Mouse (Mus musculus) stomach, embryonic 14.5 days (tissue): ENCODE measurements around the gene Psmb3. TPM values are rescaled to one million over a fixed set of nuclear protein-coding genes. Genes with fewer than 3 reads are reported as not detected.

Experiments used
- ATAC-seq: fragments of 200-750 bp; cut with Nextera tagmentation; 2 replicates; pipeline ENCODE4 v1.8.0; 2017; ENCODE audit warnings: low read depth, moderate TSS enrichment; ENCODE audit not compliant: insufficient number of reproducible peaks, insufficient read depth, low FRiP score
- H3K27ac ChIP-seq: fragments of 300-500 bp; sonication (generic); 2 replicates; pipeline ENCODE4 v1.5.1; 2014; ENCODE audit warnings: mild to moderate bottlenecking, low read length, moderate library complexity, mixed read lengths
- H3K27me3 ChIP-seq: fragments of 300-500 bp; sonication (generic); 2 replicates; pipeline ENCODE4 v1.6.1; 2014; ENCODE audit warnings: low read length, control low read depth, mixed read lengths; ENCODE audit not compliant: control insufficient read depth, insufficient read depth
- H3K36me3 ChIP-seq: fragments of 300-500 bp; sonication (generic); 2 replicates; pipeline ENCODE4 v1.6.1; 2014; ENCODE audit warnings: mild to moderate bottlenecking, control low read depth, low read length, moderate library complexity, mixed read lengths; ENCODE audit not compliant: control insufficient read depth, insufficient read depth
- H3K4me1 ChIP-seq: fragments of 300-500 bp; sonication (generic); 2 replicates; pipeline ENCODE4 v1.6.1; 2014; ENCODE audit warnings: low read length, control low read depth, mixed read lengths; ENCODE audit not compliant: control insufficient read depth, insufficient read depth
- H3K4me2 ChIP-seq: fragments of 300-500 bp; sonication (generic); replicated peaks from 2 replicates; pipeline ENCODE4 v1.6.1; 2014; ENCODE audit warnings: low read depth, low read length, control low read depth
- H3K4me3 ChIP-seq: fragments of 300-500 bp; sonication (generic); 2 replicates; pipeline ENCODE4 v1.5.1; 2014; ENCODE audit warnings: low read depth, low read length, control low read depth
- H3K9ac ChIP-seq: fragments of 300-500 bp; sonication (generic); replicated peaks from 2 replicates; pipeline ENCODE4 v1.6.1; 2014; ENCODE audit warnings: low read depth, mild to moderate bottlenecking, control low read depth, low read length, moderate library complexity, mixed read lengths
- H3K9me3 ChIP-seq: fragments of 300-500 bp; sonication (generic); 2 replicates; pipeline ENCODE4 v1.6.1; 2016; ENCODE audit warnings: low read depth, low read length, control low read depth; ENCODE audit not compliant: control insufficient read depth
- WGBS: fragments of 180-500 bp; shearing (Covaris S2); extraction: QIAGEN DNeasy Blood & Tissue Kit; methylation state at CpG from one replicate; pipeline ENCODE4 v1.1.7; 2014; 5-methylcytosine and 5-hydroxymethylcytosine counted together
- polyA plus RNA-seq: library from polyadenylated mRNA; unstranded; fragments of >200 nt; fragmentation: Nextera tagmentation; extraction: Ambion mirVana; gene quantifications from 2 replicates; pipeline ENCODE4 v1.2.1, GENCODE M21; 2014

Psmb3 gene
- polyA plus RNA-seq, 1 experiment from 2014 or later = 454 TPM

DNA sequence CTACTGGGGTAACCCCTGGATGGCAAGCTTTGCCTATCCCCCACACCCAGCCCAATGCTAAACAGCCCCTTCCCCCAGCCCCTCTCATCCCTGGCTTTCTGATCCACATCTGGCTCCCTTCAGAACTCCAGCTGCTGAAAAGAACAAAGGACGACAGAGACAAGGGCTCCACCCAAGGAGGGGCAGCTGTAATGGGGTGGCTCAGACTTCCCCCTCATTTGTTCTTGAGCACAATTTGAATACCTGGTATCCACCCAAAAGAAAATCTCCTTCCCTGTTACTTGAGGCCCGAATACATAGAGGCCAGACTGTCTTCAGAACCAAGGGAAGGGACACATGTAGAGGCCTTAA lies 32.0 kb upstream of the Psmb3 start:
- WGBS = 45% methylated on average over 2 of the region's 2 CpGs
- no peak overlapping the region for H3K9ac ChIP-seq
- peaks cover 11% of the 10 kb centered on the region for H3K4me1 ChIP-seq
- H3K27me3 ChIP-seq = no peaks in the 10 kb centered on the region
- no peaks in the 10 kb centered on the region for H3K9me3 ChIP-seq
- no peak for ATAC-seq
- no peak overlapping the region for H3K27ac ChIP-seq
- peaks cover 84% of the 10 kb centered on the region for H3K36me3 ChIP-seq
- no peak overlapping the region for H3K4me2 ChIP-seq
- no peak overlapping the region for H3K4me3 ChIP-seq

DNA sequence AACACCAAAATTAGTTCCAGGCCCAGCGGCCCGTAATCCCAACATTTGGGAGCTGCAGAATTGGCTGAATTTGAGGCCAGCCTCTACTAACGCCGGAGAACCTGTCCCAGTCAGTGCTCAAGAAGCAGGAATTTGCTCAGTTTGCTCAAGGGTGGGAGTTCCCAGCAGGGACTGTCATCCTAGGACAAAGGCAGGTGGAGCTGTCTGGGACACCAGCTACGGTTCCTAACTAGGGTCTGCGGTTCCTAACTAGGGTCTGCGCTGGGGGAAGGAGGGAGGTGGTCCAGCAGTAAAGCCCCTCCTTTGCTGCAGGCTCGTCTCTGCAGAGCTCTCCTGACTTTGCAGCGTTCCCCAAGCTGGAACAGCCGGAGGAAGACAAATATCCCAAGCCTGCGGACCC lies 30.1 kb upstream of the Psmb3 start:
- ATAC-seq = no peak
- Histone ChIP-seq H3K9me3 (no peaks in the 10 kb centered on the region), H3K4me1 (peaks cover 11% of the 10 kb centered on the region), H3K4me3 (no peak overlapping the region), H3K4me2 (no peak overlapping the region), H3K9ac (no peak overlapping the region), H3K27ac (no peak overlapping the region), H3K27me3 (no peaks in the 10 kb centered on the region), H3K36me3 (peaks cover 82% of the 10 kb centered on the region)
- WGBS = 74% methylated on average over 11 of the region's 11 CpGs

DNA sequence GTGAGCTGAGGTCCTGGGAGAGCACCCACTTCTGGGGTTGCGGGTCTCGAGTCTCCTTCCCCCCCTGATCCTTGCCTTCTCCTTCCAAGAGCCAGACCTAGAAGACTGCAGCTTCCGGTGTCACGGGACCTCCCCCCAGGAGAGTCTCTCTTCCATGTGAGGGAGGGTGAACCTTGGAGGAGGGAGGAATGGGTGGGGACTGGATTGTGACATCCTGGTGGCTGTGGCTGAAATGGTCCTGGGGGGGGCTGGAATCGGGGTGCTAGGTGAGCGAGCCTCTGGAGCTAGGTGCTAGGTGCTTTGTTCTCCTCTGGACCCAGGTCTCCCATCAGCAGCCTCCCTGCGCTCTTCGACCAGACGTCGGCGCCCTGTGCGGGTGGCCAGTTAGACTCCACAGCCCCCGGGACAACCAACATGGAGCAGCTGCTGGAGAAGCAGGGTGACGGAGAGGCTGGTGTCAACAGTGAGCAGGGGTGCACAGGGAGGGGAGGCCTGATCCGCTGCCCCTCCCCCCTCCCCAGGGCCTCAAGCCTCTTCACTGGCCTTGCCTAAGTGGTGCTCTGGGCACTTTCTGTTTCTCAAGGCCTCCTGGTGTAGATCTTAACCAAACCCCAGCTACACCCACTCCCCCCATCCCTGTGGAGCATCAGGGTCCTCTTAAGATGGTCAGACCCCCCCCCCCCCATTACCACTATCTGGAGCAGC lies 27.0 kb upstream of the Psmb3 start:
- Histone ChIP-seq H3K4me1 (no peaks in the 10 kb centered on the region), H3K4me2 (no peak overlapping the region), H3K9ac (no peak overlapping the region), H3K27me3 (no peaks in the 10 kb centered on the region), H3K36me3 (peaks cover 78% of the 10 kb centered on the region), H3K27ac (no peak overlapping the region), H3K9me3 (no peaks in the 10 kb centered on the region), H3K4me3 (no peak overlapping the region)
- no peak for ATAC-seq
- whole genome bisulfite sequencing = 84% methylated on average over 15 of the region's 15 CpGs

DNA sequence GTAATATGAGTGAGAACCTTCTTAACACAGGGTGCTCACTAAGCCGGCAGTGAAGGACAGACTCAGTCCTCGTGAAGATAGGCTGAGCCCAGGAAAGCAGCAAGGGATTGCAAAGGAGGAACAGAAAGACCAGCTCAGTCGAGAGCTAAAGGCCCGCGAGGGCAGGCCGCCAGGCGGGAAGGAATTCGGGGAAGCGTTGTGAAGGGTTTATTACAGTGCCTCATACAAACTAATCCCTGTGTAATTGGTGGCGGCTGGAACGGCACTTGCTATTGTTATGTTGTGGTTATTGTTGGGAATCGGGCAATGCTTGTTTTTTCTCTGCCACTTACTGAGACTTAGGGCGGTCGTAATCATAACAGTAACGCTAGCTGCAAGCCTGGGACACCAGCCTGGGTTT lies 25.8 kb upstream of the Psmb3 start:
- Histone ChIP-seq H3K4me3 (no peak overlapping the region), H3K36me3 (peaks cover 79% of the 10 kb centered on the region), H3K27ac (no peak overlapping the region), H3K9ac (no peak overlapping the region), H3K4me2 (no peak overlapping the region), H3K9me3 (no peaks in the 10 kb centered on the region), H3K27me3 (no peaks in the 10 kb centered on the region), H3K4me1 (no peaks in the 10 kb centered on the region)
- WGBS = 72% methylated on average over 15 of the region's 15 CpGs
- ATAC-seq = no peak

DNA sequence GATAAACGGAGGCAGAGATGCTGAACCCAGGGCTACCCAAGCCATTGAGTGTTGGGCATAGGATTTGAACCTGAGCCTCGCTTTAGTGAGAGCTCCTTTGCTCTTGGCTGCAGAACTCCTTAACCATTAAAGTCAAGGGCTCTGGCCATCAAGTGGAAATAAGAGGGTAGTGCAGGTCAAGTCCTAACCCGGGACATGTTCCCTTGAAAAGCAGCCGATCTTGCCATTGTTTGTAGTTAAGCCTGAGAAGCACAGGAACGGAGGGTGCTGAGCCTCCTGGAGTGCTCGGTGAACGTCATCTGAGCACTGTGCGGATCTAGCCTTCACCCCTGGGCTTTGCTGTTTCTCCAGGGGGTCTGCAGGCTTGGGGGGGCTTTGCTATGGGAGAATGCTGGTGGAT lies 25.4 kb upstream of the Psmb3 start:
- 66% methylated on average over 8 of the region's 8 CpGs for WGBS
- H3K9ac ChIP-seq = no peak overlapping the region
- H3K4me1 ChIP-seq = no peaks in the 10 kb centered on the region

DNA sequence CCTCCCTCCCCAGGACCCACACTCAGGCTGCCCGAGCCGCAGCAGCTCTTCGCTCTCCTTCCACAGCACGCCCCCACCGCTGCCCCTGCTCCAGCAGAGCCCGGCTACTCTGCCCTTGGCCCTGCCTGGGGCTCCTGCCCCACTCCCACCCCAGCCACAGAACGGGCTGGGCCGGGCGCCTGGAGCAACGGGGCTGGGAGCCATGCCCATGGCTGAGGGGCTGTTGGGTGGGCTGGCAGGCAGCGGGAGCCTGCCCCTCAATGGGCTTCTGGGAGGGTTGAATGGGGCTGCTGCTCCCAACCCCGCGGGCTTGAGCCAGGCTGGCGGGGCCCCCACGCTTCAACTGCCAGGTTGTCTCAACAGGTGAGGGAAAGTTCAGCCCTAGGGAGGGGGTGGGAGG lies 24.9 kb upstream of the Psmb3 start:
- H3K36me3 ChIP-seq = peaks cover 74% of the 10 kb centered on the region
- no peak overlapping the region for H3K4me3 ChIP-seq
- H3K27ac ChIP-seq = no peak overlapping the region
- no peaks in the 10 kb centered on the region for H3K27me3 ChIP-seq
- no peaks in the 10 kb centered on the region for H3K4me1 ChIP-seq
- 91% methylated on average over 15 of the region's 15 CpGs for whole genome bisulfite sequencing
- no peaks in the 10 kb centered on the region for H3K9me3 ChIP-seq
- no peak for ATAC-seq
- no peak overlapping the region for H3K4me2 ChIP-seq
- H3K9ac ChIP-seq = no peak overlapping the region

More for the DNA sequence above, 25.4 kb upstream of the Psmb3 start:
- H3K4me3 ChIP-seq = no peak overlapping the region
- no peak overlapping the region for H3K27ac ChIP-seq
- peaks cover 77% of the 10 kb centered on the region for H3K36me3 ChIP-seq
- H3K4me2 ChIP-seq = no peak overlapping the region
- no peak for ATAC-seq
- H3K9me3 ChIP-seq = no peaks in the 10 kb centered on the region
- H3K27me3 ChIP-seq = no peaks in the 10 kb centered on the region

DNA sequence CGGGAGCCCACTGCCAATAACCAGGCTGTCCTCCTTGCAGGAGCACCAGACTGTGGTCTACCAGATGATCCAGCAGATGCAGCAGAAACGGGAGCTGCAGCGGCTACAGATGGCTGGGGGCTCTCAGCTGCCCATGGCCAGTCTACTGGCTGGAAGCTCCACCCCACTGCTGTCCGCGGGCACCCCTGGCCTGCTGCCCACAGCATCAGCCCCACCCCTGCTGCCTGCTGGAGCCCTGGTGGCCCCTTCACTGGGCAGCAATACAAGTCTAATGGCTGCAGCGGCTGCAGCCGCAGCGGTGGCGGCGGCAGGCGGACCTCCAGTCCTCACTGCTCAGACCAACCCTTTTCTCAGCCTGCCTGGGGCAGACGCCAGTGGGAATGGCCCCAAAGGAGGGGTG lies 22.8 kb upstream of the Psmb3 start:
- no peaks in the 10 kb centered on the region for H3K27me3 ChIP-seq
- H3K4me2 ChIP-seq = no peak overlapping the region
- no peak overlapping the region for H3K4me3 ChIP-seq
- 83% methylated on average over 12 of the region's 12 CpGs for WGBS
- H3K27ac ChIP-seq = no peak overlapping the region
- no peaks in the 10 kb centered on the region for H3K9me3 ChIP-seq
- H3K36me3 ChIP-seq = peaks cover 56% of the 10 kb centered on the region
- H3K4me1 ChIP-seq = no peaks in the 10 kb centered on the region; the same call in 1 of the 2 replicates
- H3K9ac ChIP-seq = 0 out of 2 replicates have a peak overlapping the region, but pooled peaks have one; percentile 2
- ATAC-seq = no peak

DNA sequence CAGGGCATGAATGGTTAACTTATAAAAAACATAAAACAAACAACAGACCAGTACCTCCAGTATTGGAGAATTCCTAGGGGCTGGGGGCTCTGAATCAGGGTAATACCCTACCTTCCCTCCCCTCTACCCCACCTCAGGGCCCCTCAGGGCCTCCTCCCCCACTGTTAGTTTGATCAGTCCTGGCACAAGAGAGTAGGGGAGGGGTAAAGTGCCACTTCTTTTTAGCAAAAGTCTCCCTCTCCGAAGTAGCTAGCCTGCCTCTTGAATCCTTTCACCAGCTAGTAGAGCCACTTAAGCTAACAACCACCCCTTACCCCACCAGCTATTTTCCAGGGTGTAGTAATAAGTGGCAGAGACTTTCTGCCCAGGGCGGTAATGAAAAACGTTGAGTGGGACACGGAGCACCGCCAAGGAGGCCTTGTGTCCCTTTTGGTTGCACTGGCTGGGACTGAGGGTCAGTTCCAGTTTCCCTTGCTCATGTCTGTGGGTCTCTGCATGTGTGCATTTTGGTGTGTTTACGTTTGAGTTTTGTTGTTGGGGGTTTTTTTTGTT lies 20.6 kb upstream of the Psmb3 start:
- Histone ChIP-seq H3K4me3 (no peak overlapping the region), H3K4me1 (peaks cover 4% of the 10 kb centered on the region; the same call in 1 of the 2 replicates), H3K9me3 (no peaks in the 10 kb centered on the region), H3K36me3 (peaks cover 37% of the 10 kb centered on the region), H3K27ac (no peak overlapping the region), H3K9ac (no peak overlapping the region), H3K4me2 (no peak overlapping the region), H3K27me3 (no peaks in the 10 kb centered on the region)
- whole genome bisulfite sequencing = 75% methylated on average over 6 of the region's 6 CpGs
- no peak for ATAC-seq
